Comparison of ENCODE assay signal across 7 mouse cellular contexts in the genomic region with DNA sequence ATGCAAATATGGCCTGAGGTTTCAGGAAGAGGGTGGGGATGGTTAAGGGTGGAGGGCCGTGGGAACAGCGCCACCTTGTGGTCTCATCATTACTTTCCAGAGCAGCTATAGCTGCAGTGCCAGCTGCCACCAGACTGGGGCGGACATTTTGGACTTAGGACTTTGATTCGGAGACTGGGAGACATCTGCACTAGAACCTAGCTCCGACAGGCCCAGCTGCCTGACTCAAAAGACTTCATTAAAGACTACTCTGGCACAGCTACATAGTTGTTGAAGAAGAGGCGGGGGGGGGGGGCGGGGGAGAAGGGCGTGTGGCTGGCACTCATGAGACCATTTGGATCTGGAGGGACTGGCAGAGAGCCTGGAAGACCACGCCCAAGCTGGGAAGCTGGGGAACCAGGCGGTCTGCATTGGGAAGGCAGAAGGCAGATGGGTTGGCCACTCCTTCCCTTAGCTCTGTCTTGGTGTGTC. TPM values are rescaled to one million over a fixed set of nuclear protein-coding genes. Genes with fewer than 3 reads are reported as not detected.
DNase-seq lines count a peak whose midpoint lies in the region; ATAC-seq and TF ChIP-seq lines count a peak whose summit lies in the region.

No protein-coding gene starts in this region.

- TF ChIP-seq POLR2A in small intestine, adult 2 months (IDR thresholded peaks at IDR 0.05; ENCODE audit: low read depth, low read length), result no peak; the same call in 1 of the 2 replicates

- peak; percentile 100 for TF ChIP-seq CTCF in small intestine, adult 2 months (IDR thresholded peaks at IDR 0.05; ENCODE audit: extremely low read depth, insufficient read length, insufficient replicate concordance, low read depth, low read length)

- 17% methylated on average over 9 of the region's 10 CpGs for WGBS in midbrain, embryonic 12.5 days
- WGBS in small intestine, adult 2 months, result 3% methylated on average over 10 of the region's 10 CpGs

- no peaks in the 10 kb centered on the region for H3K36me3 ChIP-seq in midbrain, embryonic 12.5 days
- H3K36me3 ChIP-seq in small intestine, adult 2 months (ENCODE audit: control insufficient read depth, insufficient read depth, low read length), result no peaks in the 10 kb centered on the region

- H3K9ac ChIP-seq in midbrain, embryonic 12.5 days (replicated peaks), result no peak overlapping the region

- intact Hi-C loops in left cerebral cortex, postnatal 4 days (cut with DNase I), result loop anchor here (5.0 to 10.0 kb wide), 3 partner anchors 93 to 187 kb away; no protein-coding TSS in a partner anchor

- H3K4me2 ChIP-seq in midbrain, embryonic 12.5 days (replicated peaks), result peak overlapping the region; percentile 29; the same call in 1 of the 2 replicates

- peak; percentile 80 for ATAC-seq in midbrain, embryonic 12.5 days (ENCODE audit: low FRiP score, low read depth)

- H3K9me3 ChIP-seq in midbrain, embryonic 12.5 days, result no peaks in the 10 kb centered on the region

- 0 out of 2 replicates have a peak, but pooled peaks cover 3% of the 10 kb centered on the region for H3K27me3 ChIP-seq in midbrain, embryonic 12.5 days
- H3K27me3 ChIP-seq in small intestine, adult 2 months (ENCODE audit: control insufficient read depth, insufficient read depth, low read length), result no peaks in the 10 kb centered on the region

- H3K4me3 ChIP-seq in midbrain, embryonic 12.5 days, result no peak overlapping the region
- H3K4me3 ChIP-seq in small intestine, adult 2 months (ENCODE audit: low read depth, low read length), result no peak overlapping the region

- peaks cover 7% of the 10 kb centered on the region; the same call in 1 of the 2 replicates for H3K4me1 ChIP-seq in midbrain, embryonic 12.5 days
- H3K4me1 ChIP-seq in small intestine, adult 2 months (ENCODE audit: control insufficient read depth, insufficient read depth, insufficient read length, low read length), result peaks cover 4% of the 10 kb centered on the region

- no peak overlapping the region for H3K27ac ChIP-seq in midbrain, embryonic 12.5 days (replicated peaks)
- peak overlapping the region; percentile 13; the same call in 1 of the 2 replicates for H3K27ac ChIP-seq in small intestine, adult 2 months (ENCODE audit: insufficient read depth, low read depth, low read length)

- DNase-seq in adrenal gland, adult 8-10 months, result peak; percentile 60
- peak; percentile 83 for DNase-seq in embryo, embryonic 9.5 days (ENCODE audit: extremely low spot score)
- DNase-seq in heart, adult 11 months, result peak; percentile 97
- DNase-seq in kidney, adult 11 months, result peak; percentile 79
- peak; percentile 91 for DNase-seq in left cerebral cortex, postnatal 4 days

RNA-seq across cellular contexts. Expression of gene Dkk3, which starts 21.4 kb away (rescaled TPM):
- total RNA-seq in adrenal gland, adult 8-10 months (2022), result 10 to 100 TPM; 22.5 to 28.9 (median 24.0) TPM
- 10 to 100 TPM; 58.4 to 59.0 TPM for total RNA-seq in left cerebral cortex, postnatal 4 days (2021)
- polyA plus RNA-seq in midbrain, embryonic 12.5 days (2016; fragmentation: Nextera tagmentation; extraction: Ambion mirVana), result 20.1 and 22.4 TPM in 2 replicates
- 6.0 and 9.6 TPM in 2 replicates for polyA plus RNA-seq in small intestine, adult 2 months (2012; rRNA removed)

RNA-seq across cellular contexts. Expression of gene Mical2, which starts 45.4 kb away (rescaled TPM):
- total RNA-seq in adrenal gland, adult 8-10 months (2022), result 10 to 100 TPM in 2 of 4 experiments, 1 to 10 TPM in 2; 7.7 to 16.3 (median 10.9) TPM
- 100 to 1,000 TPM; 109 to 114 TPM for total RNA-seq in left cerebral cortex, postnatal 4 days (2021)
- 1.6 and 2.2 TPM in 2 replicates for polyA plus RNA-seq in midbrain, embryonic 12.5 days (2016; fragmentation: Nextera tagmentation; extraction: Ambion mirVana)
- 13.0 and 20.7 TPM in 2 replicates for polyA plus RNA-seq in small intestine, adult 2 months (2012; rRNA removed)

Comparison
In these comparisons a context has a peak if more than half of its experiments do, and no peak if none do; other contexts are left out.
1. RNA of gene Mical2, which starts 45.4 kb away (total RNA-seq): 109 to 114 TPM in left cerebral cortex, postnatal 4 days; 7.7 to 16.3 TPM in adrenal gland, adult 8-10 months; every median in the first group is over 4 times any median in the second.
2. Peak in every context shown above with its lines, with median percentiles within 50 percentile points of each other: DNase-seq.